Mouse (Mus musculus) lung, postnatal 0 days (tissue): ENCODE measurements at regions not wholly inside any gene's neighbourhood (a gene's known extent, or its start where the extent isn't known, plus 50 kb on each side); places are given as distances from the start of the nearest gene placed in this dataset.

Experiments
- CTCF ChIP-seq: IDR thresholded peaks from 2 replicates; pipeline ENCODE4 v1.5.1; 2016; ENCODE audit warnings: antibody characterized with exemption, mild to moderate bottlenecking
- EP300 ChIP-seq: IDR thresholded peaks from 2 replicates; pipeline ENCODE4 v1.6.1; 2016; ENCODE audit warnings: antibody characterized with exemption, mild to moderate bottlenecking, control low read depth

GRCm38 (mm10) chr9:33187187-33187586 is 551.2 kb downstream of the Ets1 start:
- no peak for TF ChIP-seq CTCF
- TF ChIP-seq EP300: no peak
